Mouse (Mus musculus): ENCODE results near the gene Mast4.

- TF ChIP-seq CTCF (IDR thresholded peaks at IDR 0.05; ENCODE audit: low read depth) (no peak), EP300 (IDR thresholded peaks at IDR 0.05; ENCODE audit: low read depth) (no peak)
These were observed 308.8 kb downstream of the Mast4 start for GRCm38 (mm10) chr13:103025461-103025860.

Measured in liver, embryonic 14.5 days (tissue).